Mouse (Mus musculus) heart, embryonic 12.5 days (tissue): ENCODE data around the gene F2rl3. TPM values are rescaled to one million over a fixed set of nuclear protein-coding genes. Genes with fewer than 3 reads are reported as not detected.

Experiments
- ATAC-seq: fragments of 200-750 bp; cut with Nextera tagmentation; 2 replicates; pipeline ENCODE4 v1.8.0; 2017; ENCODE audit warnings: moderate TSS enrichment, moderate library complexity; ENCODE audit not compliant: insufficient number of reproducible peaks, low FRiP score
- H3K27ac ChIP-seq: fragments of 300-500 bp; sonication (generic); 2 replicates; pipeline ENCODE4 v1.5.1; 2016; ENCODE audit warnings: mild to moderate bottlenecking, moderate library complexity; ENCODE audit not compliant: poor library complexity, severe bottlenecking
- H3K27me3 ChIP-seq: fragments of 300-500 bp; sonication (generic); replicated peaks from 2 replicates; pipeline ENCODE4 v1.6.1; 2016; ENCODE audit warnings: mild to moderate bottlenecking, moderate library complexity
- H3K36me3 ChIP-seq: fragments of 300-500 bp; sonication (generic); 2 replicates; pipeline ENCODE4 v1.6.1; 2016; ENCODE audit warnings: mild to moderate bottlenecking, moderate library complexity
- H3K4me1 ChIP-seq: fragments of 300-500 bp; sonication (generic); replicated peaks from 2 replicates; pipeline ENCODE4 v1.6.1; 2016; ENCODE audit warnings: mild to moderate bottlenecking
- H3K4me2 ChIP-seq: fragments of 300-500 bp; sonication (generic); 2 replicates; pipeline ENCODE4 v1.6.1; 2016; ENCODE audit warnings: mild to moderate bottlenecking, moderate library complexity
- H3K4me3 ChIP-seq: fragments of 300-500 bp; sonication (generic); 2 replicates; pipeline ENCODE4 v1.5.1; 2016; ENCODE audit warnings: mild to moderate bottlenecking
- H3K9ac ChIP-seq: fragments of 300-500 bp; sonication (generic); 2 replicates; pipeline ENCODE4 v1.6.1; 2016; ENCODE audit warnings: mild to moderate bottlenecking, moderate library complexity
- H3K9me3 ChIP-seq: fragments of 300-500 bp; sonication (generic); replicated peaks from 2 replicates; pipeline ENCODE4 v1.6.1; 2016; ENCODE audit warnings: mild to moderate bottlenecking, moderate library complexity
- WGBS: fragments of 180-500 bp; shearing (Covaris S2); methylation state at CpG from one replicate; pipeline ENCODE4 v1.1.7; 2016; 5-methylcytosine and 5-hydroxymethylcytosine counted together
- polyA plus RNA-seq: library from polyadenylated mRNA; unstranded; fragments of >200 nt; fragmentation: Nextera tagmentation; extraction: Ambion mirVana; gene quantifications from 2 replicates; pipeline ENCODE4 v1.2.1, GENCODE M21; 2016

Gene F2rl3
- 0.54 and 0.91 TPM in 2 replicates for polyA plus RNA-seq

- Histone ChIP-seq H3K27ac (no peak within 1 kb of the TSS), H3K4me1 (peaks cover 11% of the 10 kb centered on the region), H3K4me2 (no peak within 1 kb of the TSS), H3K4me3 (no peak within 1 kb of the TSS), H3K27me3 (no peaks in the 10 kb centered on the region), H3K36me3 (peaks cover 32% of the 10 kb centered on the region), H3K9me3 (no peaks in the 10 kb centered on the region), H3K9ac (no peak within 1 kb of the TSS)
- ATAC-seq: no peak
- WGBS: 68% methylated on average over 7 of the region's 7 CpGs
Observed at GRCm38 (mm10) chr8:72761322-72762051, at the start of gene F2rl3. TSS of gene F2rl3 (plus strand) at chr8:72761880.

GRCm38 (mm10) chr8:72712569-72712968 lies 49.1 kb upstream of the F2rl3 start:
- Histone ChIP-seq H3K27ac (no peak overlapping the region), H3K36me3 (no peaks in the 10 kb centered on the region), H3K4me1 (no peaks in the 10 kb centered on the region), H3K9ac (no peak overlapping the region), H3K9me3 (no peaks in the 10 kb centered on the region), H3K4me3 (no peak overlapping the region), H3K27me3 (peaks cover 7% of the 10 kb centered on the region; the same call in 1 of the 2 replicates), H3K4me2 (no peak overlapping the region)
- ATAC-seq: no peak
- 59% methylated on average over 6 of the region's 6 CpGs for WGBS

GRCm38 (mm10) chr8:72716594-72716993 lies 45.1 kb upstream of the F2rl3 start:
- Histone ChIP-seq H3K4me1 (no peaks in the 10 kb centered on the region), H3K4me2 (no peak overlapping the region), H3K4me3 (no peak overlapping the region), H3K27ac (no peak overlapping the region), H3K27me3 (peaks cover 4% of the 10 kb centered on the region; the same call in 1 of the 2 replicates), H3K9ac (no peak overlapping the region), H3K36me3 (no peaks in the 10 kb centered on the region), H3K9me3 (no peaks in the 10 kb centered on the region)
- WGBS: 71% methylated on average over 5 of the region's 5 CpGs
- no peak for ATAC-seq

GRCm38 (mm10) chr8:72720541-72720940 lies 41.1 kb upstream of the F2rl3 start:
- 4% methylated on average over 1 of the region's 1 CpGs for WGBS

GRCm38 (mm10) chr8:72722769-72723650 lies 38.7 kb upstream of the F2rl3 start, which contains the start of gene Sin3b:
TSS of gene Sin3b (plus strand) at chr8:72723285.
- Histone ChIP-seq H3K4me3 (peak within 1 kb of the TSS; percentile 96), H3K9me3 (no peaks in the 10 kb centered on the region), H3K9ac (peak within 1 kb of the TSS; percentile 97), H3K27me3 (no peaks in the 10 kb centered on the region), H3K4me1 (peaks cover 11% of the 10 kb centered on the region), H3K27ac (no peak within 1 kb of the TSS), H3K4me2 (peak within 1 kb of the TSS; percentile 99), H3K36me3 (peaks cover 35% of the 10 kb centered on the region)
- ATAC-seq: peak; percentile 95
- 15% methylated on average over 49 of the region's 56 CpGs for WGBS

More at GRCm38 (mm10) chr8:72720541-72720940, 41.1 kb upstream of the F2rl3 start:
- Histone ChIP-seq H3K27ac (no peak overlapping the region), H3K9ac (no peak overlapping the region), H3K4me1 (peaks cover 10% of the 10 kb centered on the region), H3K4me3 (no peak overlapping the region), H3K4me2 (no peak overlapping the region), H3K9me3 (no peaks in the 10 kb centered on the region), H3K27me3 (peaks cover 4% of the 10 kb centered on the region; the same call in 1 of the 2 replicates), H3K36me3 (peaks cover 10% of the 10 kb centered on the region)
- ATAC-seq: peak; percentile 37

- peaks cover 41% of the 10 kb centered on the region for H3K36me3 ChIP-seq
- no peaks in the 10 kb centered on the region for H3K9me3 ChIP-seq
- peak overlapping the region; percentile 96 for H3K4me3 ChIP-seq
- H3K4me1 ChIP-seq: peaks cover 13% of the 10 kb centered on the region
- H3K9ac ChIP-seq: peak overlapping the region; percentile 97
- H3K27me3 ChIP-seq: no peaks in the 10 kb centered on the region
- ATAC-seq: peak; percentile 37
- H3K27ac ChIP-seq: no peak overlapping the region
- under 1% methylated on average over 30 of the region's 30 CpGs for WGBS
- peak overlapping the region; percentile 99 for H3K4me2 ChIP-seq
Observed at GRCm38 (mm10) chr8:72723651-72724001, 38.1 kb upstream of the F2rl3 start.

GRCm38 (mm10) chr8:72728636-72729035 lies 33.0 kb upstream of the F2rl3 start:
- peaks cover 88% of the 10 kb centered on the region for H3K36me3 ChIP-seq
- no peak overlapping the region for H3K9ac ChIP-seq
- peaks cover 16% of the 10 kb centered on the region for H3K4me1 ChIP-seq
- no peak overlapping the region for H3K4me3 ChIP-seq
- no peak for ATAC-seq
- 85% methylated on average over 1 of the region's 1 CpGs for WGBS
- H3K27ac ChIP-seq: no peak overlapping the region
- no peaks in the 10 kb centered on the region for H3K27me3 ChIP-seq
- H3K9me3 ChIP-seq: no peaks in the 10 kb centered on the region
- no peak overlapping the region for H3K4me2 ChIP-seq

GRCm38 (mm10) chr8:72735001-72735400 lies 26.7 kb upstream of the F2rl3 start:
- H3K4me2 ChIP-seq: no peak overlapping the region
- WGBS: 68% methylated on average over 5 of the region's 5 CpGs
- H3K4me1 ChIP-seq: no peaks in the 10 kb centered on the region
- H3K9ac ChIP-seq: no peak overlapping the region
- H3K4me3 ChIP-seq: no peak overlapping the region
- H3K36me3 ChIP-seq: peaks cover 96% of the 10 kb centered on the region
- H3K9me3 ChIP-seq: no peaks in the 10 kb centered on the region
- no peaks in the 10 kb centered on the region for H3K27me3 ChIP-seq
- peak overlapping the region; percentile 67; the same call in 1 of the 2 replicates for H3K27ac ChIP-seq
- ATAC-seq: peak; percentile 74

- no peak for ATAC-seq
- H3K27me3 ChIP-seq: no peaks in the 10 kb centered on the region
- no peak overlapping the region for H3K4me3 ChIP-seq
- no peak overlapping the region for H3K9ac ChIP-seq
- H3K4me1 ChIP-seq: no peaks in the 10 kb centered on the region
- peaks cover 96% of the 10 kb centered on the region for H3K36me3 ChIP-seq
- no peaks in the 10 kb centered on the region for H3K9me3 ChIP-seq
- H3K4me2 ChIP-seq: no peak overlapping the region
- H3K27ac ChIP-seq: no peak overlapping the region
Observed at GRCm38 (mm10) chr8:72736868-72737267, 24.8 kb upstream of the F2rl3 start.

- Histone ChIP-seq H3K36me3 (peaks cover 97% of the 10 kb centered on the region), H3K4me3 (no peak overlapping the region), H3K9ac (no peak overlapping the region), H3K27ac (no peak overlapping the region), H3K4me1 (no peaks in the 10 kb centered on the region), H3K9me3 (no peaks in the 10 kb centered on the region), H3K4me2 (no peak overlapping the region), H3K27me3 (no peaks in the 10 kb centered on the region)
- WGBS: 43% methylated on average over 5 of the region's 5 CpGs
- 0 out of 2 replicates have a peak, but pooled peaks have one; percentile 22 for ATAC-seq
Observed at GRCm38 (mm10) chr8:72746061-72746460, 15.6 kb upstream of the F2rl3 start.

GRCm38 (mm10) chr8:72749846-72750245 lies 11.8 kb upstream of the F2rl3 start:
- Histone ChIP-seq H3K27ac (no peak overlapping the region), H3K36me3 (peaks cover 98% of the 10 kb centered on the region), H3K4me3 (no peak overlapping the region), H3K27me3 (no peaks in the 10 kb centered on the region), H3K4me1 (no peaks in the 10 kb centered on the region), H3K4me2 (no peak overlapping the region), H3K9ac (no peak overlapping the region), H3K9me3 (no peaks in the 10 kb centered on the region)
- ATAC-seq: no peak
- WGBS: 90% methylated on average over 26 of the region's 26 CpGs
